Mouse (Mus musculus): ENCODE measurements at regions not wholly inside any gene's neighbourhood (a gene's known extent, or its start where the extent isn't known, plus 50 kb on each side); places are given as distances from the start of the nearest gene placed in this dataset.
A peak's percentile ranks its signal among the peaks of the same experiment; 100 is the strongest.

DNA sequence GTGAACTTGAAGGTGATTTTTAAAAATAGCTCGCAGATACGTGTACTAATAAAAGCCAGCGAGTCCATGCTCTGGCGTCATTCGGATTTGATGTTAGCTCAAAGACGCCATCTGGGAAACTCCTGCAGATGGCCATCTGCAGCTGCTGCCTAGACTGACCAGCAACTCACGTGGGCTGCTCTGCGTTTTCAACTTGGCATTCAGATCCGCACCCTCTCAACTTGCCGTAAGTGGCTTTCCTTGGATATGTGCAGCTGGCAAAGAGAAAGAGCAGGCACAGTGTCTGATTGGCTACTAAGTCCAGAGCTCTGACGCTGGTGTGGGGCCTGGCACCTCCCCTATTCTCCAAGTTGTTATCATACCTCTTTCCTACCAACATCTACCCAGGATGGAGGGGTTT is 77.6 kb upstream of the Ajap1 start:
- Histone ChIP-seq H3K36me3 (ENCODE audit: control insufficient read depth, insufficient read depth) (no peaks in the 10 kb centered on the region), H3K27me3 (replicated peaks; ENCODE audit: control insufficient read depth, insufficient read depth, low read length) (no peaks in the 10 kb centered on the region), H3K9me3 (ENCODE audit: control insufficient read depth, low read length) (no peaks in the 10 kb centered on the region), H3K4me2 (ENCODE audit: low read length) (no peak overlapping the region), H3K27ac (ENCODE audit: low read length) (no peak overlapping the region), H3K9ac (replicated peaks; ENCODE audit: low read depth, low read length) (no peak overlapping the region), H3K4me1 (replicated peaks; ENCODE audit: control insufficient read depth, insufficient read depth, low read length) (no peaks in the 10 kb centered on the region), H3K4me3 (replicated peaks; ENCODE audit: low read length) (no peak overlapping the region)
- ATAC-seq, result no peak
- 62% methylated on average over 11 of the region's 11 CpGs for WGBS

- Histone ChIP-seq H3K27me3 (replicated peaks; ENCODE audit: control insufficient read depth, insufficient read depth, low read length) (no peaks in the 10 kb centered on the region), H3K4me3 (replicated peaks; ENCODE audit: low read length) (no peak overlapping the region), H3K9ac (replicated peaks; ENCODE audit: low read depth, low read length) (no peak overlapping the region), H3K4me2 (ENCODE audit: low read length) (no peak overlapping the region), H3K27ac (ENCODE audit: low read length) (no peak overlapping the region), H3K36me3 (ENCODE audit: control insufficient read depth, insufficient read depth) (no peaks in the 10 kb centered on the region), H3K4me1 (replicated peaks; ENCODE audit: control insufficient read depth, insufficient read depth, low read length) (no peaks in the 10 kb centered on the region), H3K9me3 (ENCODE audit: control insufficient read depth, low read length) (no peaks in the 10 kb centered on the region)
- ATAC-seq, result no peak
- WGBS, result 56% methylated on average over 6 of the region's 6 CpGs
Measured at GRCm38 (mm10) chr4:153560956-153561355, 78.3 kb upstream of the Ajap1 start.

DNA sequence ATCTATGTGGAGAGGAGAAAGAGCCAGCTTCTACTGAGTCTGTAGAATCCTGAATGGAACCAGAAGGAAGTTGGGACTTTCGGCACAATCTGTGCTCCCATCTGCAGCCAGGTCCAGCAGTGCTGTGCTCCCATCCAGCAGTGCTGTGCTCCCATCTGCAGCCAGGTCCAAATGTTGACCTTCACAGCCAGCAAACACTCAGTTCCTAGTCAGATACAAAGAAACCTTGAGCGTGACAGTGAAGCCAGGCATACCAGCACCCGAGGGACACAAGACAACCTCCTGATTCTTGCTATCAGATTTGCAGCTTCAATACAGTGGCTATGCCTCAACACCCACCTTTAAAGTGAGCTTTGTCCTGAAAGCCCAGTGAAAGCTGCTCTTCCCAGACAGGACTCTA is 79.4 kb upstream of the Ajap1 start:
- WGBS, result 92% methylated on average over 3 of the region's 3 CpGs
- no peak overlapping the region for H3K4me3 ChIP-seq (replicated peaks; ENCODE audit: low read length)

GRCm38 (mm10) chr4:153567329-153567973 is 84.8 kb upstream of the Ajap1 start:
- no peak overlapping the region for H3K4me2 ChIP-seq (ENCODE audit: low read length)
- ATAC-seq, result no peak
- no peak overlapping the region for H3K27ac ChIP-seq (ENCODE audit: low read length)
- H3K9me3 ChIP-seq (ENCODE audit: control insufficient read depth, low read length), result no peaks in the 10 kb centered on the region
- H3K4me1 ChIP-seq (replicated peaks; ENCODE audit: control insufficient read depth, insufficient read depth, low read length), result no peaks in the 10 kb centered on the region
- no peaks in the 10 kb centered on the region for H3K27me3 ChIP-seq (replicated peaks; ENCODE audit: control insufficient read depth, insufficient read depth, low read length)
- 7% methylated on average over 2 of the region's 2 CpGs for WGBS
- no peak overlapping the region for H3K9ac ChIP-seq (replicated peaks; ENCODE audit: low read depth, low read length)
- H3K36me3 ChIP-seq (ENCODE audit: control insufficient read depth, insufficient read depth), result no peaks in the 10 kb centered on the region
- H3K4me3 ChIP-seq (replicated peaks; ENCODE audit: low read length), result no peak overlapping the region

More for the DNA sequence above, 79.4 kb upstream of the Ajap1 start:
- H3K27ac ChIP-seq (ENCODE audit: low read length), result no peak overlapping the region
- no peak overlapping the region for H3K9ac ChIP-seq (replicated peaks; ENCODE audit: low read depth, low read length)
- no peak overlapping the region for H3K4me2 ChIP-seq (ENCODE audit: low read length)
- H3K4me1 ChIP-seq (replicated peaks; ENCODE audit: control insufficient read depth, insufficient read depth, low read length), result no peaks in the 10 kb centered on the region
- no peak for ATAC-seq
- no peaks in the 10 kb centered on the region for H3K27me3 ChIP-seq (replicated peaks; ENCODE audit: control insufficient read depth, insufficient read depth, low read length)
- no peaks in the 10 kb centered on the region for H3K36me3 ChIP-seq (ENCODE audit: control insufficient read depth, insufficient read depth)
- no peaks in the 10 kb centered on the region for H3K9me3 ChIP-seq (ENCODE audit: control insufficient read depth, low read length)

- Histone ChIP-seq H3K4me2 (ENCODE audit: low read length) (no peak overlapping the region), H3K4me3 (replicated peaks; ENCODE audit: low read length) (no peak overlapping the region), H3K27me3 (replicated peaks; ENCODE audit: control insufficient read depth, insufficient read depth, low read length) (no peaks in the 10 kb centered on the region), H3K36me3 (ENCODE audit: control insufficient read depth, insufficient read depth) (no peaks in the 10 kb centered on the region), H3K9me3 (ENCODE audit: control insufficient read depth, low read length) (no peaks in the 10 kb centered on the region), H3K27ac (ENCODE audit: low read length) (no peak overlapping the region), H3K9ac (replicated peaks; ENCODE audit: low read depth, low read length) (no peak overlapping the region), H3K4me1 (replicated peaks; ENCODE audit: control insufficient read depth, insufficient read depth, low read length) (0 out of 2 replicates have a peak, but pooled peaks cover 2% of the 10 kb centered on the region)
- ATAC-seq, result no peak
- 51% methylated on average over 9 of the region's 9 CpGs for WGBS
Measured at GRCm38 (mm10) chr4:153573180-153573769, 90.7 kb upstream of the Ajap1 start.

DNA sequence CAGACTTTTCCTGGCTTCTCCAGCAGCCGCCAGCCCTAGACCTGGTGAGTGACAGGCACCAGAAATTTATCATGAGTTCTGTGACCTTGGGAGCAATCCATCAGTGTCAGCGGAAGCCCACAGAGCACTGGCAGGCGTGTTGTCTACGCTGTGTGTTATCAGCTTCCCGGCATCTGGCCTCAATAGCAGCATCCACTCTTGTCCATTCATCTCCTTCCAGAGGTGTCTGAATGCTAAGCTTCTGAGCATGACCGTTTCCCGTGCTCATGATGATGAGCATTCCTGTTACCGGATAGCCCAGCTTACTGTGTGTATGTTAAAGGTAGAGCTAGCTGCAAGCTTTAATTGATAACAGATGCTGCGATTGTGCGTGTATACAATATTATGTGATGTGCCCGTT is 110.7 kb upstream of the Ajap1 start:
- no peaks in the 10 kb centered on the region for H3K27me3 ChIP-seq (replicated peaks; ENCODE audit: control insufficient read depth, insufficient read depth, low read length)
- 84% methylated on average over 11 of the region's 11 CpGs for WGBS
- H3K9ac ChIP-seq (replicated peaks; ENCODE audit: low read depth, low read length), result no peak overlapping the region
- no peaks in the 10 kb centered on the region for H3K4me1 ChIP-seq (replicated peaks; ENCODE audit: control insufficient read depth, insufficient read depth, low read length)
- H3K9me3 ChIP-seq (ENCODE audit: control insufficient read depth, low read length), result no peaks in the 10 kb centered on the region
- no peak overlapping the region for H3K4me3 ChIP-seq (replicated peaks; ENCODE audit: low read length)
- H3K4me2 ChIP-seq (ENCODE audit: low read length), result no peak overlapping the region
- H3K36me3 ChIP-seq (ENCODE audit: control insufficient read depth, insufficient read depth), result no peaks in the 10 kb centered on the region
- H3K27ac ChIP-seq (ENCODE audit: low read length), result no peak overlapping the region
- no peak for ATAC-seq

GRCm38 (mm10) chr4:153599794-153600370 is 117.3 kb upstream of the Ajap1 start:
- WGBS, result 29% methylated on average over 11 of the region's 11 CpGs
- no peak overlapping the region for H3K4me2 ChIP-seq (ENCODE audit: low read length)
- no peak overlapping the region for H3K9ac ChIP-seq (replicated peaks; ENCODE audit: low read depth, low read length)
- peaks cover 3% of the 10 kb centered on the region for H3K4me1 ChIP-seq (replicated peaks; ENCODE audit: control insufficient read depth, insufficient read depth, low read length)
- H3K36me3 ChIP-seq (ENCODE audit: control insufficient read depth, insufficient read depth), result no peaks in the 10 kb centered on the region
- H3K27me3 ChIP-seq (replicated peaks; ENCODE audit: control insufficient read depth, insufficient read depth, low read length), result no peaks in the 10 kb centered on the region
- H3K9me3 ChIP-seq (ENCODE audit: control insufficient read depth, low read length), result no peaks in the 10 kb centered on the region
- no peak overlapping the region for H3K4me3 ChIP-seq (replicated peaks; ENCODE audit: low read length)
- ATAC-seq, result peak; percentile 72
- H3K27ac ChIP-seq (ENCODE audit: low read length), result 0 out of 2 replicates have a peak overlapping the region, but pooled peaks have one; percentile 37

- H3K4me2 ChIP-seq (ENCODE audit: low read length), result no peak overlapping the region
- H3K9me3 ChIP-seq (ENCODE audit: control insufficient read depth, low read length), result no peaks in the 10 kb centered on the region
- H3K4me3 ChIP-seq (replicated peaks; ENCODE audit: low read length), result no peak overlapping the region
- no peak overlapping the region for H3K27ac ChIP-seq (ENCODE audit: low read length)
- peaks cover 3% of the 10 kb centered on the region for H3K4me1 ChIP-seq (replicated peaks; ENCODE audit: control insufficient read depth, insufficient read depth, low read length)
- no peaks in the 10 kb centered on the region for H3K27me3 ChIP-seq (replicated peaks; ENCODE audit: control insufficient read depth, insufficient read depth, low read length)
- 94% methylated on average over 4 of the region's 4 CpGs for WGBS
- H3K36me3 ChIP-seq (ENCODE audit: control insufficient read depth, insufficient read depth), result no peaks in the 10 kb centered on the region
- ATAC-seq, result no peak
- no peak overlapping the region for H3K9ac ChIP-seq (replicated peaks; ENCODE audit: low read depth, low read length)
Measured at GRCm38 (mm10) chr4:153602496-153602895, 119.9 kb upstream of the Ajap1 start.

DNA sequence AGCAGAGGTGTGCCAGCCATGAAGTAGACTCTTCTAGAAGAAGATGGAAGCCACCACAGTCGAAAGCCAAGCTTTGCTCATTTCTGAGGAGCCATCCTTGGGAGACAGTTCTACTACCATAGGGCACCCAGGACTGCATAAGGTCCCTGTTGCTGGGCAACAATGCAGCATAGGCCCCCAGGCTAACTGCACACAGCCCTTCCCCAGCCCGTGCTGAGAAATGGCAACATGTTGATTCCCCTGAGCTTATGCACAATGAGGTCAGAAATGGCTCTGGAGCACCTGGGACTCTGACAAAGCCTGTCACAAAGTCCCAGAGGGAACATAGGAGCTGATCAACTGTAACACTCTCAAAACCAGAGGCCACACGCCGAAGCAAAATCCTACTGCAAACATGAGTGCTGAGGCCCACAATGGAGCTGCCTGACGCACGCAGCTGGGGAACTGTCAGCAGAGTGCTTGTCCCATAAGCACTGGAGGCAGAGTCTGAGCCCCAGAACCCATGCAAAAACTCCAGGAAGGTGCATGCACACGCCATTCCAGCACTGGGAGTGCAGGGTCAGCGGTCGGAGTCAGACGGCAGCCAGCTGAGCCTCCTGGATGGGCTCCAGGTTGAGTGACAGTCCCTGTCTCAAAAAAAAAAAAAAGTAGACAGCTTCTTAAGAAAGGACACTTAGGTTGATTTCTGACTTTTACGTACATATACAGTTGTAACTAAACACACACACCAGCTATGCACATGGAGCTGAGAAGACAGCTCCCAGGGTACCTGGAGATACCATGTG is 120.6 kb upstream of the Ajap1 start:
- Histone ChIP-seq H3K4me1 (replicated peaks; ENCODE audit: control insufficient read depth, insufficient read depth, low read length) (peaks cover 3% of the 10 kb centered on the region), H3K4me3 (replicated peaks; ENCODE audit: low read length) (no peak overlapping the region), H3K9me3 (ENCODE audit: control insufficient read depth, low read length) (no peaks in the 10 kb centered on the region), H3K9ac (replicated peaks; ENCODE audit: low read depth, low read length) (no peak overlapping the region), H3K27ac (ENCODE audit: low read length) (no peak overlapping the region), H3K36me3 (ENCODE audit: control insufficient read depth, insufficient read depth) (no peaks in the 10 kb centered on the region), H3K4me2 (ENCODE audit: low read length) (no peak overlapping the region), H3K27me3 (replicated peaks; ENCODE audit: control insufficient read depth, insufficient read depth, low read length) (no peaks in the 10 kb centered on the region)
- WGBS, result 76% methylated on average over 11 of the region's 11 CpGs
- no peak for ATAC-seq

Measured in forebrain, embryonic 16.5 days (tissue).